Mouse (Mus musculus) stomach, postnatal 0 days (tissue): ENCODE data around the gene Olfr1494.

Experiments used
- CTCF ChIP-seq: IDR thresholded peaks from 2 replicates; pipeline ENCODE4 v1.5.1; 2016; ENCODE audit warnings: antibody characterized with exemption, low read depth, mild to moderate bottlenecking, moderate library complexity
- EP300 ChIP-seq: optimal IDR thresholded peaks from 2 replicates; pipeline ENCODE3; 2016; ENCODE audit warnings: antibody characterized with exemption

DNA sequence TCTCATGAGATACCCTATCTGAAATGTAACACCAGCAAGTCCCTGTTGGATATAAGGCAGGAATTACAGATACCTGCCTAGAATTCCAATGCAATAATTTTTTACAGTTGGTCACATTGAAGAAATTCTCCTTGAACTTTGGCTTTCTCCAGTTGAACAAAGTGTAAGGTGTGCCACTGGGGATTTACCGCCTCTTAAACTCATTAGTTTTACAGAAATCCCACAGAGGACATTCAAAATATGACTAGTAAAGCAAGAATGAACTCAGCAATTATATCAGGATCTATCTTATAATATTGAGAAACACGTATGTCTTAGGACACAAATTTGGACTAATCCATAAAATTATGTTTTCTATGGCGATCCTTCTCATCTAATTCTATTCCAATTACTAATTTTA is 42.6 kb upstream of the Olfr1494 start, which contains the start of gene Olfr1491:
- TF ChIP-seq CTCF = no peak
- no peak for TF ChIP-seq EP300
